Mouse (Mus musculus) heart, postnatal 10 days (tissue): ENCODE results near the gene Wdr59. TPM values are rescaled to one million over a fixed set of nuclear protein-coding genes. Genes with fewer than 3 reads are reported as not detected.
A peak's percentile ranks its signal among the peaks of the same experiment; 100 is the strongest.

Experiments used
- DNase-seq, 2 experiments: peaks; one replicate each; pipeline ENCODE4 v3.0.0; 2021
- intact Hi-C: fragments of 180-260 bp; cut with DNase I; formaldehyde crosslinking; loops from one replicate; pipeline ENCODE4 v1.15.1; 2025
- total RNA-seq, 2 experiments: library from RNA; stranded (reverse); gene quantifications; 2 replicates each; pipeline ENCODE4 v1.2.3; 2021

Wdr59 gene
- 10 to 100 TPM in 1 of 2 experiments, 1 to 10 TPM in 1; 10.0 to 10.2 TPM for total RNA-seq

DNA sequence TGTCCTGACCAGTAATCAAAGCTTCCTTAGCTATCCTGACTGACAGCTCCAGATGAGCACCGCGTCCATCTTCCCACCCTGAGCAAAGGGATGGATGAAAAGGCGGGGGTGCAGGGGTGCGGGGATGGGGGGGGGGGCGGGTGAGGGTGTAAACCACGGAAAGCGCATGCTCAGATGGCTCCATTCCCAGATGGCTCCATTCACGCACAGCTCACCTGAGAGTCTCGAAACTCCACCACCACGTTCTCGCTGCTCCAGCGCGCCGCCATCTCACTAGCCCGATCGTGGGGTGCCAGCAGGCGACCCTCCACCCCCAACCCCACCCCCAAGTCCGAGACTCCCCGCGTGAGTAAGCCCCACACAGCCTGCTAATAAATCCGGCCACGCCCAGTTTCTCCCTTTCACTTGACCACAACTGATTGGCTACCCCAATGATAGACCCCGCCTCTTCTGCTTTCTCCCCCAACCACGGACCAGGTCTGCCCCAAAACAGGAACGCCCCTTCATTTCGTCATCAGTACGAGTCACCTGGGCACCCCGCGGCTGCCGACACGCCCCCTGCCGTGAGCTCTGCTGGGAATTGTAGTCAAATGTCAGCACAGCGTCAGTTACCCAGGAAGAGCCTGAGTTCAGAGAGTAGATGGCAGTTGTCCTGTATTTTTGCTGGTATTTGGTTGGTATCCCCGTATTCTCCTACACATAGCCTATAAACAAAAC lies at the start of gene Wdr59:
TSS of gene Wdr59 (minus strand) at position 380 of the 717 bp plus-strand sequence.
- peak; percentile 98 to 99 for DNase-seq
- intact Hi-C loops: no loop called here

DNA sequence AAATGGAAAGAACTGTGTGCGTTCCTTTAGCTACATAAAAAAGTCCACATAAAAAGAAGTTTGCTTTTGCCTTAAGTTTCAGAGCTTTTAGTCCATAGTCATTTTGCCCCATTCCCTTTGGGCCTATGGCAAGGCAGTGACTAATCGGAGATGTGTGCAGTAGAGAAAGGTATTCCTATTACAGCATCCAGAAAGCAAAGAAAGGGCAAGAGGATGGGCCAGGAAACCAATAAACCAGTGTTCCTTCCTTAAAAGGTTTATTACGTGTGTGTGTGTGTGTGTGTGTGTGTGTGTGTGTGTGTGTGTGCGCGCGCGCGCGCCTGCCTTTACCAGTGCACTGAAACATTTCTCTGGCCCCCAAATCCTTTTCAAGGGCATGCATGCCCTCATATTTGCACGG lies 49.8 kb upstream of the Wdr59 start:
- intact Hi-C loops: no loop called here

DNA sequence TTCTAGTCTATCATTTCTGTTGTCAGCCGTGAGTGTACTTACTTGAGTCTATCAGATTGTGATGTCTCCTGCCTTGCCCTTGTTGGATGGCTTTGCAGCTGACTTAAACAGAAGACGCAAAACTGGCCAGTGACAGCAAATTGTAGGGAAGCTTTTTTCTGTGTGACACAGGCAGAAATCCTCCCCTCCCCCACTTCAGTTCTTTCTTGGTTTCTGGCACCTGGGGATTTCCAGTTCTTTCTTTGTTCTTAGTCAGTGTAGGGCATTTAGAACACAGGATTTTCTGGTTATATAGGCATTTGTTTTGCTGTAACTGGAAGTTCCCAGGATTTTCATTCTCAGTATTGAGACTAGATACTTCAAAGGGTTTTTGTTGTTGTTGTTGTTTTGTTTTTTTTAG lies 48.5 kb upstream of the Wdr59 start:
- intact Hi-C loops: no loop called here
- no peak for DNase-seq

More for the DNA sequence above, 49.8 kb upstream of the Wdr59 start:
- no peak for DNase-seq

DNA sequence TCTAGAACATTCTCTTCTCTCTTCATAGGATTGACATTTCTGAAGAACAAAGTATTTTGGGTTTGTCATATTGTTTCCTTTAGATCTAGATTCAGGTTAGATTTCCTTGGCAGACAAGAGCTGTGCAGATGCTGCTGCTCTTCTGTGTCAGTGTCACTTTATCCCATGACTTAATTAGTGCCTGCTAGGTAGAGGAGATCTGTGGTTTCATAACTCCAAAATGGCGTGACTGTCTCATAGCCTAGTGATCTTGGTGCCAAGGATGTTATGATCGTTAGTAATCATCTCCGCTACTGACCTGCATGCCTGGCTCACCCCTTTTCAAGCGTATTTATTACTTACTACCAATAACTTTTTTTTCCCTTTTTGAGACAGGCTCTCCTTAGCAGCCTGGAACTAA lies 48.0 kb upstream of the Wdr59 start:
- no peak for DNase-seq
- intact Hi-C loops: no loop called here

DNA sequence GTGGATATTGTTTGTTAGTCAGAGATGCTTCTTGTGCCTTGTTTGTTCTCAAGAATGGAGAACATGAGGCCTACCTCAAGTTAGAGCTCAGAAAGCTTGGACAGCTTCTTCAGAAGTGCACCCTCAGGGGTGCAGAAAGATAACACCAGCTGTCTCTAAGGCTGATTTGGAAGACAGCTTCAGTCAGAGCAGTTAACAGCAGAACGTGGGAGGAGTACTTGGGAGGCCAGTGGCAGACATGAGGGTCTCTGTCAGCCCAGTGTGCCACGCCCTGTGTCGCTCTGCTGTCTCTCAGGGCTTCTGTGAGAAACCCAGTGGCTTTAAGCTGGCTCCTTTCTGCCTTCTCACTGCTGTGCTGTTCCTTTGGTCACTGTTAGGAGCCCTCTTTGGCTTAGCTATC lies 46.1 kb upstream of the Wdr59 start:
- intact Hi-C loops: no loop called here
- DNase-seq: no peak

DNA sequence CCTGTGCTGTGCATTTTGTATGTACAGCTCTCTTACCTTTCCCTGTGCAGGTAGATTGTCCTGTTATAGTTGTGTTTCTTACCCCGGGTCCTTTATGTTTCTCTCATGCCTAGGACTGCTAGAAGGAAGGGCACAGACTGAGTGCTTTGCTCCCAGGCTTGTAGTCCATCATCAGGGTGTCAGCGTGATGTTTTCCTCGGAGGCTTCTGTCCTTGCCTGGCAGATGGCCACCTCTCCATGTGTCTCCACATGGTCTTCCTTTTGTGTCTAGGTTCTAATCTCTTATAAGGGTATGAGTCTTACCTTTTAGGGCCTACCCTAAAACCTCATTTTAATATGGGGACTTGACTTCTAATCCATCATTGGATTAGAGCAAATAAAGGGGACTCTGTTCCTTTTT lies 45.7 kb upstream of the Wdr59 start:
- intact Hi-C loops: no loop called here
- DNase-seq: no peak

DNA sequence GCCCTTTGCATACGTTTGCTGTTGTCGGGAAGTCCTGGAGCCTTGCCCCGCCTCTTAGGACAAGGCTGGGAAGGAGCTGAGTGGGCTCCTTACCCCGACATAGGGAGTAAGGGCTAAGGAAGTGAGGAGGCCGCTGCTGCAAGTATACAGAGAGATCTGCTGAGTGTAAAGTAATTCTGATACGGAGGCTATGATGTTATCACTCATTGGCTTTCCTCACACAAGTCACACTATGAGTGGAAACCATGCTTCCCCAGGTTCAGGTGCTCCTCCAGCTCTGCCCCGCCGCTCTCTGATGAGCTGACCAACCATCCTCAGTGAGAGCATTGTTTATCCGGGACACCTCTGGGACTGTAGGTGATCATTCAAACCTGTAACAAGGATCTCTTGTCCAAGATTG lies 44.4 kb upstream of the Wdr59 start:
- intact Hi-C loops: no loop called here
- no peak for DNase-seq

DNA sequence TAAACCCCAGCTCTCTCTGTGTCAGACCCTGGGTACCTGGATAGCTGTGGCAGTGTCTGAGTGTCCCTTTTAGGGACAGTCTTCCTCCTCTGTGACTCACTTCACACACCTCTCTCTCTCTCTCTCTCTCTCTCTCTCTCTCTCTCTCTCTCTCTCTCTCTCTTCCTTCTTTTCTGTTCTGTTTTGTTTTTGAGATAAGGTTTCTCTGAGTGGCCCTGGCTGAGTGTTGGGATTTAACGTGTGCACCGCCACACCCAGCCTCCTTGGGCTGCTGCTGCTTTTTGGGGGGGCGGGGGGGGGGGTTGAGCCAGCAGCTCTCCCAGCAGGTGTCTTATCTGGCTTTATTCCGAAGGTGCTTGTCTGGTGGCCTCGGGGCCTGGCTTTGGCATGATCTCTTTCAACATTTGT lies 43.9 kb upstream of the Wdr59 start:
- DNase-seq: no peak
- intact Hi-C loops: no loop called here

DNA sequence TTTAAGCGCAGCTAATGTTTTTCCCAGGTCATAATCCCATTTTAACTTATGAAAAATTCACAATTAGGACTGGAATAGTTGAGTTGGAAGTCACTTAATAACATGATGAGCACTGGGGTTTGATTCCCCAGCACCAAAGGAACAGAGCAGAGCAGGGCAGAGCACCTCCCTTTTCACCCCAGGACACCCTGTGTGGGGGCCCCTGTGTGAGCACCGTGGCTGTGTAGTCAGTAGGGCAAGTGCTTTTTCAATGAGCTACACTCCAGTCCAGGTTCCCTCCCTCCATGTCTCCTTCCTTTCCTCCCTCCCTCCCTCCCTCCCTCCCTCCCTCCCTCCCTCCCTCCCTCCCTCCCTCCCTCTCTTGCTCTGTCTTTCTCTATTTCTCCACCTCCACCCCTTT lies 42.2 kb upstream of the Wdr59 start:
- no peak for DNase-seq
- intact Hi-C loops: no loop called here

DNA sequence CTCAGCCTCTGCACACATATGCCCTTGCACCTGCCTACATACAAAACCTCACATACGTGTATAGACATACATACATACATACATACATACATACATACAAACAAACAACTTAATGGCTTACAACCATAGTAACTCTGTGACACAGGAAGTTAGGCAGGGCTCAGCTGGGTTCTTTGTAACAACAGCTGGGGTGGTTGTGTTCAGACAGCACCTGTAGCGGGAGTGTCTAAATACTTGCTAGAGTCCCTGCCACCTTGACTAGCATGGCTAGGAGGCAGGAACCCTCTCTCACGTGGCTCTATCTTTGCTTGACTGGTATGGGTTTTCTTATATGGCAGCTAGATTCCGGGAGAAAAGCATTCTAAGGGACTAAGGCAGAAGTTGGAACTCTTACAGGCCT lies 41.8 kb upstream of the Wdr59 start:
- DNase-seq: no peak
- intact Hi-C loops: no loop called here

DNA sequence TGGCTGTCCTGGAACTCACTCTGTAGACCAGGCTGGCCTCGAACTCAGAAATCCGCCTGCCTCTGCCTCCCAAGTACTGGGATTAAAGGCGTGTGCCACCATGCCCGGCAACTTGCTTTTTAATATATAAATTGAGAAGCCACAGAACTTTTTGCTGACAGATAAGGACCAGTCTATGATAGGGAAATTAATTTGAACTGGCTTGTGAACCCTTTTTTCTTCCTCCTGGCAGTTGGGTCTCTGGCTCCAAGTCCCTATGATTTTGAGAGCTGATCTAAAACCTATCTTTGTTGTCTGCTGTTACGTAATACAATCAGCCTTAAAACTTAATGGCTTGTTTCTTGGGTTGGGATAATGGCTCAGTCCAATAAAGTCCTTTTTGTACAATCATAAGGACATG lies 41.2 kb upstream of the Wdr59 start:
- intact Hi-C loops: no loop called here
- no peak for DNase-seq

DNA sequence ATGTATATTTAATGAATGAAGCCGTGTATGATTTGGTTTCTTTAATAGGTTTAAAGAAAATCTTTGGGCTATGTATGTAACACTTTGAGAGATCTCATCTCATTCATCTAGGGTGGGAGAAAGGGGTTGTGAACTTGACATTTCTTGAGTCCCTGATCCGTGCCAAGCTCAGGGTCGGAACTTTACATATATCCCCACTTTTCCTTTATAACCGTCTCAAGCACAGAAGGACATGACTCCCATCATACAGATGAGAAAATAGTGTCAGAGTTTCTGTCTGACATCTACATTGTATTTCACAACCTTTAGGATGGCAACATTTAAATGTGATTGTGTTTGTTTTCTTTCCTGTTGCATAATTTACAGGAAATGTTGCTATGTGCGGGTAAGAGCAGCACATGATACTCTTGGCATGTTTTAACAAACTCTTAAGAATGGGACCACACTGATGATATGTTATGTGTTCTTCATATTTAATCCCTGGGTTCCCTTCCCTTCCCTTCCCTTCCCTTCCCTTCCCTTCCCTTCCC lies 40.4 kb upstream of the Wdr59 start:
- DNase-seq: no peak
- intact Hi-C loops: no loop called here

DNA sequence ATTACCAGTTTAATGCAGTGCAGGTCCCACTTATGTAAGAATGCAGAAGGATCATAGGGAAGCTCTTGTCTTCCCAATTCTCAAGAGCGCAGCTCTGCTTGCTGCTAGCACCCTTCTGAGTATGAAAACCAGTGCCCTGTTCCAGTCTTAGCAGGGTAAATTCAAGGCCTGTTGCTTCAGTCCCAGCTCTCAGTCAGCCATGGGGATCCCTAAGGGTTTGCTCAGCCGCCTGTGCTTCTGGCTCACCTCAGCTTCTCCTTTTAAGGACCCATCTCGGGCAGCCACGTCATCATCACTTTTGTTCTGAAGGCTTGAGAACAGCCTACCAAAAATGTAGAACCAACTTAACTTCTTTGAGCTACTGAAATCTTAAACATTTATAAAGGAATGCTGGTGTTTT lies 39.9 kb upstream of the Wdr59 start:
- peak; percentile 40 to 57 for DNase-seq
- intact Hi-C loops: no loop called here

DNA sequence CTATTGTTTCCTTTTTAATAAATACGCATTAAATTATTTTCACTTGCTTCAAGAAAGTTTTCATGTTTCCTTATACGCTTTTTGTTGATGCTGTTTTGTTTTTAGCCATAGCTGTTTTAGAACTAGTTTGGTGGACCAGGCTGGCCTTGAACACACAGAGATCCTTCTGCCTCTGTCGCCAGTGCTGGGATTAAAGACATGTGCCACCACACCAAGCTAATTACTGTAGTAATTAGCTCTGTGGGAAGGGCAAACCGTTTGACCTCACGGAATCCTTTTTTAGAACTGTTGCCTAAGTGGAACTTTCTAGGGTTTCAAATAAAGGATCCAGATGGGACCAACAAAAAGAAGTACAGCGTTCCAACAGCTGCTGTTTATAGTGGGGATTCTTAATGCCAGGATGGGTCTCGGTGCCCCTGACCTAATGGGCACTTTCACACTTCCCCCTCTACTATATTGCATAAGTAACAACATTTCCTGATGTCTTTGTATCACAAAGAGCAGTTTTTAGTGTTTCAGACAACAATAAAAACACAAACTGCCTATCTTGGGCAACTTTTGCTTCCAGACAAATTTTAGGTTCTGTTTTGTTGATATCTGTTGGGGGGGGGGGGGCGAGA lies 29.7 kb upstream of the Wdr59 start:
- intact Hi-C loops: loop anchor here (2.0 kb wide), 1 partner anchor 15 kb away; the partner anchor contains the start of gene Znrf1

DNA sequence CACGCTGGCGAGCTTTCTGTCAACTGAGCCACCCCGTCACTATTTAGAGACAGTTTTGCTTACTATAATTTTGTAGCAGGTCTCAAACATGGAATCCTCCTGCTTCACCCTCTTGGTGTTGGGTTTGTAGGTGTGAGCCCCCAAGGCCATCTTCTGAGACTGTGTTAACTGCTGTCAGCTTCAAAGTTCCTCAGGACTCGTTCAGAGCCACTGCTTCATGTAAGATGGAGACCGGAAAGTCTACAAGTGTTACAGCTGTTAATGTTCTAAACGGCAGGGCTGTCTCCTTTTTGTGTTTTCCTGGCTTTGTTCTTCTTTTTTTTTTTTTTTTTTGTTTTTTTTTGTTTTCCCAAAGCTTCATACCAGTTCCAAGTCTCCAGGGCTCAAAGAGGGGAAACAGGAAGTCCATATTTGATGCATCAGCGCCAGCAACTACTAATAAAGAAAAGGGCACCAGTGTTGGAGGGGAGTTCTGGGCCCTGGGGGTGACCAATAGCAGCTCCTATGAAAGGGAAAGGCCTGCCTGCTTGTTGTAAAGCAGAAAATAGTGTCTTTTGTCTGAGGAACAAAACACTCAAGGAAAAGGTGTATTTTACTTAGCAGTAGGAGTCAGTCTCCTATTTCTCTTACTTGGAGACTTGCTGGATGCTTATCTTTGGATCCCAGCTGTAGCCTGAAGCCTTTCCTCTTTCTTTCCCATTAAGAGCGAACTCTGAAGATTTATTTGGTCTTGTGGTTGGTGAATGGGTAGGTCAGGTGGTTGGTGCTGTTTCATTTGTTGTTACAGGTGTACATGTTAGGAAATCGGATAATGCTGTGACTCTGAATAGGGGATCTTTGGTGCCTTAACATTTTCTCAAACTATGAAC lies 28.3 kb upstream of the Wdr59 start:
- intact Hi-C loops: loop anchor here (2.0 kb wide), 1 partner anchor 13 kb away; the partner anchor contains the start of gene Znrf1
- peak; percentile 44 to 47 for DNase-seq

More for the DNA sequence above, 29.7 kb upstream of the Wdr59 start:
- DNase-seq: no peak

DNA sequence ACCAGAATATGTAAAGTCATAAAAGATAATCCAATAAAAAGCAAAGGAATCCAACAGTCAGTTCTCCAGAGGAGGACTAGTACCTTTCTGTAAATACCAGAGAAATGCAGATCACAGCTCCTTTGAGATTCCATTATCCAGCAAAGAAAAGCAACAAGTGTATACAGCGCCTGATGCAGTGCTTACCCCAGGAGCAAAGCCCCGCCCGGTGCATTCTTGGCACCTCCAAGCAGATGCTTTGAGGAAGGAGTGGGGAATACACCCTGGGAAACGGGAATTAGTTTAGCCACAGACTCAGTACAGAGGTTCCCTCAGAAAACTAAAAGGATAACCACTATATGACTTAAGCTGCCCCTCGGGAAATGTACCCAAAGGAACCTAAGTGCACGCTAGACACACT lies 26.3 kb upstream of the Wdr59 start:
- intact Hi-C loops: no loop called here
- DNase-seq: no peak

DNA sequence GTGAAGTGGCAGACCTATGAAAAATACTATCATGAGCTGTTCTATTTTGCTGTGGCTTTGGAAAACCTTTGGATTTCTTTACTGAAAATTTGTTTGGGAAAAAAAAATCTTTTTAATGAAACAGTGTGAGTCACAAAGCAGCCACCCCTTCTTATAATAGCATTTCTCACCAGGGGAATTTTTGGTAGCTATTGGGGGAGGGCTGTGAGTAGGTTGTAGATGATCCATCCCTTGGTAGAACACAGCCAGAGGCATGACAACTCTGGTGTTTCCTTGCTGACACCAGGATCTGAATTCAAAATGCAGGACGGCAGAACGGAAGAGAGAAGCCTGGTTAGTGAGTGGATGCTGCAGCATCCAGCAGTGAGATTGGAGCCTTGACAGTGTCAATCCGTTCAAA lies 25.3 kb upstream of the Wdr59 start:
- no peak for DNase-seq
- intact Hi-C loops: no loop called here

DNA sequence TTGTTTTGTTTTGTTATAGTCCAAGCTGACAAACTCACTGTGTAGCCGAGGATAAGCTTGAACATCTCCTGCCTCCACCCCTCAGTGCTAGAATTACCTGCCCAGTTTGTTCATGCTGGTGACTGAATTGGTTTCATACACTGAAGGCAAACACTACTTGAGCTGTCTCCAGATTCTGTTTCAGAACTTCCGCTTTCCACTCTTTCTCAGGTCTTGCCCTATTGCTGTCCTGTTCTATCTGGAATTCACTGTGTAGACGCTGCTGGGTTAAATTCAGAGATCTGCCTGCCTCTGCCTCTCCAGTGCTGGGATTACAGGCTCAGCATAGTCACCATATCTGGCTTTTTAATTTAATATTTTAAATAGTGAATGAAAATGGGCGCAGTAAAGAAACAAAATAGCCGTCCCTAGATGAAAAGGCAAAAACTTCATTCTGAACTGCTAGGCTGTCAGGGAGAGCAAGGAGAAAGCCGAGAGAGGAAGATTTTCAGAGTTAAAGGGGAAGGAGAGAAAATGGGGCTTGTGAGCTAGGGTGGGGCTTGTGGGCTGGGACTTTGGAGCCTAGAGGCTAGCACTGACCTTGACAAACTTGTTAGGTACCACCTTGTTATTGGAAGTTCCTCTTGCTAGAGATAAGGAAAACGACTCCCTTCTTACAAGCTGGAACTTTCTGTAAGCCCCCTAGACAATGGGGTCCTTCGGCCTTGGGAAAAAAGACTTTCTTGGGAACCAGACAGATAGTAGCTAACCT lies 23.7 kb upstream of the Wdr59 start:
- intact Hi-C loops: loop anchor here (1.0 kb wide), 1 partner anchor 7 kb away; no protein-coding TSS in a partner anchor
- no peak for DNase-seq

DNA sequence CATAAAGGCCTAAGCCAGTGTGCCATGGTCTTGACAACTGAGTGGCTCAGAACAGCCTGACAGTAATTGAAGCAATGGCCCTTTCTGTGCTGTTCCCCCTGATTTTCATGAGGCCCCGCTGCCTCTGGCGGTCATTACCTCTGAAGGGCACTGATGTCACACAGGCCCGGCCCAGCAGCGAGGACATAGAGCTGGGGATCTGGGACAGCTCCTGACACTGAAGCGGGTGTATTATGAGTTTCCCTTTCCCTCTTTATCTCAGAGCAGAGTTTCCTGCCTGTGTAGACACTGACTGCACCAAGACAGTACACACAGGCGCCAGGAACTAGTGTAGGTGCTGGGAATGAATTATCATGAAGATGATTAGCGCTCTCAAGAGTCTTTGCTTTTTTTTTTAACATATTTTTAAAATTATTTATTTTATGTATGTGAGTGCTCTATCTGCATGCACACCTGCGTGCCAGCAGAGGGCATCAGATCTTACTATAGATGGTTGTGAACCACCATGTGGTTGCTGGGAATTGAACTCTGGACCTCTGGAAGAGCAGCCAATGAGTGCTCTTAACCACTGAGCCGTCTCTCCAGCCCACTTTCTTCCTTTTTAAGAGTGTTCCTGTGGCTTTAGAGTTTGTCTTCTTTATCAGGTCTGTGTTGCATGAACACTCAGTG lies 22.0 kb upstream of the Wdr59 start:
- intact Hi-C loops: no loop called here

More for the DNA sequence above, 22.0 kb upstream of the Wdr59 start:
- DNase-seq: peak in 1 of 2 experiments; percentile 46
